Mouse (Mus musculus) thymus, postnatal 4 days (tissue): ENCODE measurements at regions not wholly inside any gene's neighbourhood (a gene's known extent, or its start where the extent isn't known, plus 50 kb on each side); places are given as distances from the start of the nearest gene placed in this dataset.

ENCODE experiments used
- DNase-seq: peaks from one replicate; pipeline ENCODE4 v3.0.0; 2021

DNA sequence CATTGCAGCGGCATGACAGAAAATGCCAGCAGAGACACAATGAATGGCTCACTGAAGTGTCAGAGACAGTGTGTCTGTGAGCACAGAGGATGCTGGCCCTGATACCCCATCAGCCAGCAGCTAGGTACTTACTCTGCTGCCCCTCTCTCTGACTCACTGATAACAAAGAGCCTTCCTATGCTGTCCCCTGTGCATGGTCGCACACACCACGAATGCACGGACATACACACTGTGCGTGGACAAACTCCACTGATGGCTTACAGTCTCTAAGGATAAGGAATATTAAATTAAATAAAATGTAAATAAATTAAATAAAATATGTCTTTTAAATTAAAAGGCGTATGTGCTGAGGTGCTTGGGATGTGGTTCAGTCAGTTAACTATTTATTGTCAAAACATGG is 438.2 kb downstream of the Rwdd3 start:
- DNase-seq, result no peak

DNA sequence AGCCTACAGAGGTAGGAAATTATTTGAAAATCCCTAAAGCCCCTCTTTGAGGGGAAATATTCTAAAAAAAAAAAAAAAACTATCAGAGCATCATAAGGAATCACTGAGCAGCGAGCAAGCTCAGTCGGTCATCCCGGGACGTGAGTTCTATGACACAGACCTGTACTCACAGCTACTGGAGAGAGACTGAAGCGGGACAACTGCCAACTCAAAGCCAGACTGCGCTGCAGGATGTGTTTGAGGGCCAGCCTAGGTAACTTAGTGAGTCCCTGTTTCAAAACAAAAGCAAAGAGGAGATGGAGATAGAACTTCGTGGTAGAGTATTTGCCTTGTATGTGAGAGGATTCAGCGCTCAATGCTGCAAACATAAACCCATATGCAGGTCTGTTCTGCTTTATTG is 439.1 kb downstream of the Rwdd3 start:
- no peak for DNase-seq

- no peak for DNase-seq
Measured at GRCm38 (mm10) chr3:120731287-120731686, 440.2 kb downstream of the Rwdd3 start.

DNA sequence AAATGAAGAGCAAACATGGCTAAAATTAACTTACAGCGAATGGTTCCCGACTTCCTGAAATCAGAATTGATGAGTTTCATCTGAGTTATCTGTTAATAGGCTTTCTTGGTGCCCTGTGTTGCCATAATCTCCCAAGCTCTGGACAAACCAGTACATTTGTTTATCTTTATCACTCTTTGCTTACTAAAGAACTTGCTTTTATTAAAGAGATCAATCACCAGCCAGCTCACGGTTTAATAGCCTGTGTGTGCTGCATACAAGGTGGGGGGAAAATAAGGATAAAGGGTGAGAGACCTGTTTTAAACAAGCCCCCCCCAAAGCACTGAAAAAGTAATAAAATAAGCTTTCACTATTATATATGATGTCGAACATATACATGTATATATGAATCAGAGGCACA is 441.3 kb downstream of the Rwdd3 start:
- DNase-seq, result no peak

DNA sequence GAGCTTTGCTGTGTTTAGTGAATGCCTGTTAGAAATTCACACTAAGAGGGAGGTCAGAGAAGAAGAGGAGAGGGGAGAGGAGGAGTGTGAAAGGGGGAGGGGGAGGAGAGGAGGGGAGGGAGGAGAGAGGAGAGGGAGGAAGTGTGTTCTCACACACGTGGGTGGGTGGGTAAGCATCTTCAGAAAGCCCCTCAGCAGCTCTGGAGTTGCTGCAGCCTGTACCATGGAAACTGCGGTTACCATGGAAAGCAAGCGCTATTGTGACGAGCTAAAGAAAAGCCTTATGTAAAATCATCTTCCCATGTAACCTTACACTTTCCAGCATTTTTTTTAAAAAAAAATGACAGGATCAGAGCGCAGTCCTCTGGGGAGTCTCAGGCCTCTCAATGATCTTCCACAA is 441.8 kb downstream of the Rwdd3 start:
- no peak for DNase-seq

- DNase-seq, result no peak
Measured at GRCm38 (mm10) chr3:120685227-120685626, 486.3 kb downstream of the Rwdd3 start.

DNA sequence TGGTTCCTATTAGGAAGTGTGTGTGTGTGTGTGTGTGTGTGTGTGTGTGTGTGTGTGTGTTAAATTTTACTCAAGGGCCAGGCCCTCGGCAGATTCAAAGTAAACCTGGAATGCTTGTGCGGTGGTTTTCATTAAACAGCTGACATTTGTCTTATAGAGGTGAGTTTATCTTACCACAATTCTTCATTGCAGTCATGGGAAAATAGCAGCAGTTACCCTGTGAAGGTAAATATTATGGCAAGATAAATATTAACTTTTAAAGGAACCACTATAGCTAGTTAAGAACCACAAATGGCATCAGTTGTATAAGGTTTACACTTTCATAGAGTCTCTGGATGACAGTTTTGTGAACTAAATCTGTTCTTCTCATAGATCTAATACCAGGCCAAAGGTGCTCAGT is 495.6 kb downstream of the Rwdd3 start:
- no peak for DNase-seq

- DNase-seq, result no peak
Measured at GRCm38 (mm10) chr3:120668654-120669053, 502.8 kb downstream of the Rwdd3 start.

DNA sequence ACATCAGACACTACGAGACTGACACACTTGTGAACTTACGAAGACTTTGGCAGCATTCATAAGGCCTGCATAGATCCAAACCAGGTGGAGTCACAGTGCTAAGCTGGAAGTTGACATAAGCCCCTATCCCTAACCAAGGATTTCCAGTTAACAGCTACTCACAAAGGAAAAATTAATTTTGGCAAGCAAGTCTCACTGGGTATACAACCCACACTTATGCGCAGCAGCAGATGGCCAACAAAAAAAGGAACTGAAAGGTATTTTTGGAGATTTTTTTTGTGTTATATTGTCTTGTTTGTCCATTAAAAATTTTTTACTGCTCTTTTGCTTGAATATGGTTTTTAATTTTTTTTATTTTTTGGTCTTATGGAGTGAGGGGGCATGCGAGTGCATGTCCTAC is 509.0 kb downstream of the Rwdd3 start:
- no peak for DNase-seq

- no peak for DNase-seq
Measured at GRCm38 (mm10) chr3:120660776-120661175, 510.7 kb downstream of the Rwdd3 start.

DNA sequence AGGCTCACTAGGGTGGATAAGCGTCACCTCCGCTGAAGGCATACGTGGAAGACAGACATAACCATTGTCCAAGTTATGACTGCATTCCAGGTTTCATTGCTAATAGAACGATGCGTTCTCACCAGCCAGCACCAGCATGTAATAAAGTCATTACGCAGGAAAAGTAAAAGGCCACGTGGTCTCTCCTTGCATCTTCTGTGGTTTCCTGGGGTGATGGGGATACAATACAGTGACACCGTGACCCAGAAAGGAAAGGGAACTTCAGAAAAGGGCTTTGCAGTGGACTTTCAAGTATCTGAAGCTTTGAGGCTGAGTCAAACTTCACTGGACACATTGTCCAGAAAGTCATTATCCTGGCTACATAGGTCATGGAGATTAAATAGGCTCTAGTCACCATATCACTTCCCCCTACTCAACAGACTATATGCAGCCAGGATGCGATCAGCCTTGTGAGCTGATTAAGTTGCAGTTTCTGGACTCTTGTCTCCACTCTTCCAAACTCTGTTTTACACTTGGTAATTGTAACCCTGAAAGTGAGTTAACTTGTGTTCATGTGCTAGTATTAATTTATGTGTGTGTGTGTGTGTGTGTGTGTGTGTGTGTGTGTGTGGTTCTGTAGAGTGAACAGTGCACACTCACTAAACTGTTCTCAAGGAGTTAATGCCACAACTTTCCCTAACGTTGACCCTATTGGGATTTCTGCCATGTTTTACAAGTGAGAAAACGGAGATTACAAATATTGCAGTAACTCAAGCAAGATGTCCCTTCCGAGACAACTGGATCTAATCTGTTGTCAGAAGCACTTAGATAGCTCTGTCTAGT is 522.2 kb downstream of the Rwdd3 start:
- DNase-seq, result no peak

DNA sequence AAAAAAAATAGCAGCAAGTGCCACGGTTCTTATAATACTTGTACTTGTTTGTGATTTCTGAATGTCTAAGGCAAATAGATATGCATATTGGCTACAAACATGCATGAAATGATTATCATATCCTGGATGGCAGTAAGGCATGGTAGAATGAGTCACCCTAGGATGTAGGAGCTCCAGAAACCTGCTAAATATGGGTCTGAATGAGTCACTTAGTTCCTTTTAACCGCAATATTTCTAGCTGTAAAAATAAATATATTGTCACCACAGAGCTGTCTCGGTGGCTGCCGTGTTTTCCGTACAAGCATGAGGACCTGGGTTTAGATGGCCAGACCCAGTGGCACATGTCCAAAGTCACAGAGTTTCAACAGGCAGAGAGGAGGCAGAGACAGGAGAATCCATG is 523.1 kb downstream of the Rwdd3 start:
- DNase-seq, result no peak

DNA sequence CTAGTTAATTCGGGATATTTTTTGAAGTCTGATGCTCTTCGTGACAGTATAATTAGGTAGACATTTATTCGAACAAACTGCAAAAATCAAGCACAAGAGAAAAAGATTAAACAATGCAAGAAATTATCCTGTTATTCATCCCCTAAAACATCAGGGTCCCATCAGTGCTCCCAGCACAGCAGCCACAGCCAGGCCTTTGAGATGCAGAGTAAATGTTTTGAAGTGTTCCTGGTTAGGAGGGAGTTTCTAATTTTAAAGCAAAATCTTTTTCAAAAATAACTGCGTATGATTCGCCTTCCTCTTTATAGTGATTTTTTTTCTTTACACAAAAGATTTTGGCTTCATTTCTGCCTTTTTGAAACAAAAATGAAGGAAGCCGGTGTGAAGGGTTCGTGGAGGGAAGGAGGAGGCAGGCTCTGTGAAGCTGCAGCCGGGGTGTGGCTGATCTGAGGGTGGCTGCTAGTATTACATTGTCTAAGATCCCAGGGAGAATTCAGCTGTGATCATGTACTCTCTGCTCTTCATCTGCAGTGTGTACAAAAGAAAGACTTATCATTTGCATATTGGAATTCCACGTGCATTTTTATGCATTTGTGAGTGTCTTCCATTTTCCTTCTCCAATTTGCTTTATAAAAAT is 534.7 kb downstream of the Rwdd3 start:
- no peak for DNase-seq

DNA sequence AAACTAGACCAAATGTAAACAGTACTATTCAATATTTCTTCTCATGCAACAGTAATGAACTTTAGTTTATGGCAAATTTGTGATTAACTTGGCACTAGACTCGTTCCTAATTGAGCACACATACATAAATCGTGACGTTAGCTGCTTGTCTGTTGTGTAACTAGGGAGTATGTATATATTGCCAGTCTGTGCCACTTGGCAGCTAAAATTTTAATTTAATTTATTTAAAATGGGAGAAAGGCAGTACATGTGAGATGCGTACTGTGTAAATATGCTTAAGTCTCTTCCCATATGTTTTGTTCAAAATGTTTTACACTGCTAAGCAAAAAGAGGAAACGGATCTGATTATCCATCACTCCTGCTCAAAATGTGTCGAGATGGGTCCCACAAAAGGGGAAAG is 553.1 kb downstream of the Rwdd3 start:
- DNase-seq, result no peak

DNA sequence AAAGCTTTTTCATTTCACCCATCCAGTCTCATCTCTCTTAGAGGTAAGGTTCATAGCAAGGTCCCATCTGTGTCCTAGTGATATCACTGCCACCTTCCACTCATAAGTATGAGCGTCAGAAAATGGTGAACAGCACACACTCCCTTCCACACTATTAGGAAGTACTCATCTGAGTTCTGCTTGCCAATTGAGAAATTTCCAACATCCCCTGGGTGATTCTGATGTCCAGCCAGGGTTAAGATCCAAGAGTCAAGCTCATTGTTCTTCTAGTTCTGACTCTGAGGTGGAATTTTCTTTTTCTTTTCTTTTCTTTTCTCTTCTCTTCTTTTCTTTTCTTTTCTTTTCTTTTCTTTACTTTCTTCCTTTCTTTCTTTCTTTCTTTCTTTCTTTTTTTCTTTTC is 577.3 kb downstream of the Rwdd3 start:
- DNase-seq, result no peak

GRCm38 (mm10) chr3:120591183-120591582 is 580.3 kb downstream of the Rwdd3 start:
- DNase-seq, result no peak

GRCm38 (mm10) chr3:120570806-120571425 is 600.6 kb downstream of the Rwdd3 start:
- no peak for DNase-seq

GRCm38 (mm10) chr3:120541556-120542476 is 629.7 kb downstream of the Rwdd3 start:
- DNase-seq, result no peak

DNA sequence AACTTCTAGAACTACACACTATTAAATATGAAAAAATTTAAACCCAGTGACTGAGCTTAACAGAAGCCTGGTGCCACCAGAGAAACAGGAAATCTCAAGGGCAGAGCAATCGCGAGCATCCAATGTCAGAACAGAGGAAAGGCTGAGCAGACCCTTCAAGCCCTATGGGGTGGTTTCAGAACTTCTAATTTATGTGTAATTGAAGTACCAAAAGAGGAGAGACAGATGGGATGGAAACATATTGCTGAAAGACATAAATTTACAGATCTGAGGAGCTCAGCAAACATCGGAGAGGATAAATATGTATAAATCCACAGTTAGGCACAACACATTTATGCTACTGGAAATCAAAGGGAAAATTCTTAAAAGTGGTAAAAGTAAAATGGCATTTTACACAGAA is 637.6 kb downstream of the Rwdd3 start:
- no peak for DNase-seq

GRCm38 (mm10) chr3:120531880-120532580 is 639.5 kb downstream of the Rwdd3 start:
- DNase-seq, result no peak

GRCm38 (mm10) chr3:120511651-120512050 is 659.8 kb downstream of the Rwdd3 start:
- no peak for DNase-seq

GRCm38 (mm10) chr3:120498937-120499336 is 672.6 kb downstream of the Rwdd3 start:
- DNase-seq, result no peak
